Mouse (Mus musculus) kidney, embryonic 16.5 days (tissue): ENCODE results near the gene Erbb4. TPM values are rescaled to one million over a fixed set of nuclear protein-coding genes. Genes with fewer than 3 reads are reported as not detected.
"Not testable (repeated sequence)": the region's sequence is repeated elsewhere in the genome, so short reads cannot be mapped to it uniquely, and the experiment has no call there.

Experiments used
- ATAC-seq: fragments of 200-750 bp; cut with Nextera tagmentation; 2 replicates; pipeline ENCODE4 v1.8.0; 2017; ENCODE audit warnings: moderate TSS enrichment; ENCODE audit not compliant: low FRiP score, low TSS enrichment
- H3K27ac ChIP-seq: fragments of 300-500 bp; sonication (generic); 2 replicates; pipeline ENCODE4 v1.5.1; 2014; ENCODE audit warnings: low read length
- H3K27me3 ChIP-seq: fragments of 300-500 bp; sonication (generic); 2 replicates; pipeline ENCODE4 v1.6.1; 2014; ENCODE audit warnings: low read length, control low read depth, mixed read lengths; ENCODE audit not compliant: insufficient read depth
- H3K36me3 ChIP-seq: fragments of 300-500 bp; sonication (generic); 2 replicates; pipeline ENCODE4 v1.6.1; 2014; ENCODE audit warnings: low read length, control low read depth, mixed read lengths; ENCODE audit not compliant: insufficient read depth
- H3K4me1 ChIP-seq: fragments of 300-500 bp; sonication (generic); 2 replicates; pipeline ENCODE4 v1.6.1; 2014; ENCODE audit warnings: low read length, control low read depth, mixed read lengths; ENCODE audit not compliant: insufficient read depth
- H3K4me2 ChIP-seq: fragments of 300-500 bp; sonication (generic); replicated peaks from 2 replicates; pipeline ENCODE4 v1.6.1; 2014; ENCODE audit warnings: low read depth, low read length
- H3K4me3 ChIP-seq: fragments of 300-500 bp; sonication (generic); 2 replicates; pipeline ENCODE4 v1.5.1; 2014; ENCODE audit warnings: mild to moderate bottlenecking, low read length
- H3K9ac ChIP-seq: fragments of 300-500 bp; sonication (generic); replicated peaks from 2 replicates; pipeline ENCODE4 v1.6.1; 2014; ENCODE audit warnings: low read length
- H3K9me3 ChIP-seq: fragments of 300-500 bp; sonication (generic); 2 replicates; pipeline ENCODE4 v1.6.1; 2016; ENCODE audit warnings: low read length, control low read depth
- WGBS: fragments of 180-500 bp; shearing (Covaris S2); extraction: QIAGEN DNeasy Blood & Tissue Kit; methylation state at CpG from one replicate; pipeline ENCODE4 v1.1.7; 2014; 5-methylcytosine and 5-hydroxymethylcytosine counted together
- polyA plus RNA-seq: library from polyadenylated mRNA; unstranded; fragments of >200 nt; fragmentation: Nextera tagmentation; extraction: Ambion mirVana; gene quantifications from 2 replicates; pipeline ENCODE4 v1.2.1, GENCODE M21; 2015

The Erbb4 gene
- polyA plus RNA-seq, 1 experiment from 2014 or later = 5.6 TPM

GRCm38 (mm10) chr1:68830501-68831239 lies 277.2 kb downstream of the Erbb4 start:
- H3K4me1 ChIP-seq = no peaks in the 10 kb centered on the region
- no peaks in the 10 kb centered on the region for H3K9me3 ChIP-seq
- no peak for ATAC-seq
- no peak overlapping the region for H3K9ac ChIP-seq
- no peaks in the 10 kb centered on the region for H3K27me3 ChIP-seq
- H3K27ac ChIP-seq = no peak overlapping the region
- 81% methylated on average over 2 of the region's 2 CpGs for WGBS
- H3K4me3 ChIP-seq = no peak overlapping the region
- H3K36me3 ChIP-seq = no peaks in the 10 kb centered on the region
- H3K4me2 ChIP-seq = no peak overlapping the region

GRCm38 (mm10) chr1:68823116-68823644 lies 284.7 kb downstream of the Erbb4 start:
- Histone ChIP-seq H3K36me3 (no peaks in the 10 kb centered on the region), H3K27me3 (no peaks in the 10 kb centered on the region), H3K4me3 (no peak overlapping the region), H3K9me3 (no peaks in the 10 kb centered on the region), H3K27ac (no peak overlapping the region), H3K4me1 (no peaks in the 10 kb centered on the region), H3K9ac (no peak overlapping the region), H3K4me2 (no peak overlapping the region)
- WGBS = 45% methylated on average over 2 of the region's 2 CpGs
- peak; percentile 95 for ATAC-seq

- Histone ChIP-seq H3K4me2 (no peak overlapping the region), H3K36me3 (no peaks in the 10 kb centered on the region), H3K27me3 (no peaks in the 10 kb centered on the region), H3K27ac (no peak overlapping the region), H3K4me3 (no peak overlapping the region), H3K9me3 (no peaks in the 10 kb centered on the region), H3K9ac (no peak overlapping the region), H3K4me1 (no peaks in the 10 kb centered on the region)
- ATAC-seq = no peak
- 53% methylated on average over 2 of the region's 2 CpGs for WGBS
These were observed 301.1 kb downstream of the Erbb4 start for GRCm38 (mm10) chr1:68806711-68807110.

- no peak overlapping the region for H3K4me3 ChIP-seq
- H3K9ac ChIP-seq = no peak overlapping the region
- H3K4me1 ChIP-seq = no peaks in the 10 kb centered on the region
- H3K36me3 ChIP-seq = no peaks in the 10 kb centered on the region
- no peaks in the 10 kb centered on the region for H3K27me3 ChIP-seq
- H3K9me3 ChIP-seq = no peaks in the 10 kb centered on the region
- no peak overlapping the region for H3K27ac ChIP-seq
- peak; percentile 96 for ATAC-seq
- WGBS = 6% methylated on average over 4 of the region's 4 CpGs
- H3K4me2 ChIP-seq = no peak overlapping the region
These were observed 320.3 kb downstream of the Erbb4 start for GRCm38 (mm10) chr1:68787409-68788015.

- H3K4me2 ChIP-seq = no peak overlapping the region
- no peaks in the 10 kb centered on the region for H3K36me3 ChIP-seq
- no peak overlapping the region for H3K27ac ChIP-seq
- no peak for ATAC-seq
- no peaks in the 10 kb centered on the region for H3K4me1 ChIP-seq
- no peaks in the 10 kb centered on the region for H3K9me3 ChIP-seq
- no peaks in the 10 kb centered on the region for H3K27me3 ChIP-seq
- H3K9ac ChIP-seq = no peak overlapping the region
- WGBS = 13% methylated on average over 2 of the region's 2 CpGs
- H3K4me3 ChIP-seq = no peak overlapping the region
These were observed 327.2 kb downstream of the Erbb4 start for GRCm38 (mm10) chr1:68780653-68781052.

GRCm38 (mm10) chr1:68780032-68780431 lies 327.8 kb downstream of the Erbb4 start:
- Histone ChIP-seq H3K36me3 (no peaks in the 10 kb centered on the region), H3K9ac (no peak overlapping the region), H3K27ac (no peak overlapping the region), H3K4me1 (no peaks in the 10 kb centered on the region), H3K4me2 (no peak overlapping the region), H3K27me3 (no peaks in the 10 kb centered on the region), H3K4me3 (no peak overlapping the region), H3K9me3 (no peaks in the 10 kb centered on the region)
- WGBS = 93% methylated on average over 1 of the region's 1 CpGs
- ATAC-seq = peak; percentile 46; the same call in 1 of the 2 replicates

GRCm38 (mm10) chr1:68766095-68766494 lies 341.8 kb downstream of the Erbb4 start:
- H3K4me3 ChIP-seq, H3K36me3 ChIP-seq, H3K9me3 ChIP-seq, ATAC-seq, H3K27ac ChIP-seq, H3K4me1 ChIP-seq, H3K4me2 ChIP-seq, H3K27me3 ChIP-seq, H3K9ac ChIP-seq: not testable (repeated sequence)

GRCm38 (mm10) chr1:68762456-68762855 lies 345.4 kb downstream of the Erbb4 start:
- H3K36me3 ChIP-seq = no peaks in the 10 kb centered on the region
- WGBS = 78% methylated on average over 5 of the region's 5 CpGs
- H3K4me1 ChIP-seq = no peaks in the 10 kb centered on the region
- no peak overlapping the region for H3K9ac ChIP-seq
- H3K4me2 ChIP-seq = no peak overlapping the region
- H3K9me3 ChIP-seq = no peaks in the 10 kb centered on the region
- H3K27ac ChIP-seq = no peak overlapping the region
- ATAC-seq = no peak
- H3K27me3 ChIP-seq = no peaks in the 10 kb centered on the region
- no peak overlapping the region for H3K4me3 ChIP-seq

GRCm38 (mm10) chr1:68748976-68749375 lies 358.9 kb downstream of the Erbb4 start:
- ATAC-seq = peak; percentile 61; the same call in 1 of the 2 replicates

GRCm38 (mm10) chr1:68681478-68681877 lies 426.4 kb downstream of the Erbb4 start:
- H3K36me3 ChIP-seq = no peaks in the 10 kb centered on the region
- H3K9me3 ChIP-seq = no peaks in the 10 kb centered on the region
- H3K4me1 ChIP-seq = no peaks in the 10 kb centered on the region
- no peak overlapping the region for H3K4me2 ChIP-seq
- no peak overlapping the region for H3K27ac ChIP-seq
- H3K4me3 ChIP-seq = no peak overlapping the region
- no peaks in the 10 kb centered on the region for H3K27me3 ChIP-seq
- H3K9ac ChIP-seq = no peak overlapping the region
- ATAC-seq = no peak

More at GRCm38 (mm10) chr1:68748976-68749375, 358.9 kb downstream of the Erbb4 start:
- H3K4me1 ChIP-seq = no peaks in the 10 kb centered on the region
- no peaks in the 10 kb centered on the region for H3K27me3 ChIP-seq
- no peaks in the 10 kb centered on the region for H3K9me3 ChIP-seq
- no peak overlapping the region for H3K9ac ChIP-seq
- H3K36me3 ChIP-seq = no peaks in the 10 kb centered on the region
- no peak overlapping the region for H3K4me3 ChIP-seq
- H3K4me2 ChIP-seq = no peak overlapping the region
- H3K27ac ChIP-seq = no peak overlapping the region
- 0% methylated on average over 1 of the region's 1 CpGs for WGBS
